Mouse (Mus musculus): Measurements from ENCODE around the gene 2310033P09Rik.

Gene 2310033P09Rik

DNA sequence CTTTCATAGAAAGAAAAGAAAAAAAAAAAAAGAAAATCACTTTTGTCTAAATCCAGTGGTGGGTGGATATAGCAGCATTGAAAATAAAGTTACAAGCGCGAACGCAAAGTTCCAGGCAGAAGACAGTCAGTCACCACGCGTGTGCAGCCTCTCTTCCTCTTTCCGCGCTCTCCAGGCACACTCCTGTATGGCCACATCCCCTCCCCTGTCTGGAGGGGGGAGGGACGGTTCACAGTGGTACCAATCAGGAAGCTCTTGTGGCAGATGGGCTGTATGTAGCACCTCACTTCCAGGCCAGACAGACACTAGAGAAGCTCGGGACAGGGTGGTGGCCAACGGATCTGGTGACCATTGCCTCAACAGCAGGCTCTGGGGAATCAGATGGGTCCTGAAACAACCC, 40.0 kb downstream of the 2310033P09Rik start:
- Histone ChIP-seq H3K4me1 (replicated peaks; ENCODE audit: low read depth, low read length) (peaks cover 37% of the 10 kb centered on the region), H3K27me3 (ENCODE audit: insufficient read depth, low read length) (peaks cover 59% of the 10 kb centered on the region), H3K9me3 (ENCODE audit: low read length) (peaks cover 10% of the 10 kb centered on the region), H3K4me3 (replicated peaks; ENCODE audit: low read length) (no peak overlapping the region), H3K36me3 (ENCODE audit: insufficient read depth, low read length) (no peaks in the 10 kb centered on the region)
- TF ChIP-seq NANOG (IDR thresholded peaks at IDR 0.05; ENCODE audit: borderline replicate concordance, low read length) (no peak), POU5F1 (IDR thresholded peaks at IDR 0.05; ENCODE audit: borderline replicate concordance, low read length) (no peak), CTCF (conservative IDR thresholded peaks at IDR 0.05; ENCODE audit: low read length) (no peak)

DNA sequence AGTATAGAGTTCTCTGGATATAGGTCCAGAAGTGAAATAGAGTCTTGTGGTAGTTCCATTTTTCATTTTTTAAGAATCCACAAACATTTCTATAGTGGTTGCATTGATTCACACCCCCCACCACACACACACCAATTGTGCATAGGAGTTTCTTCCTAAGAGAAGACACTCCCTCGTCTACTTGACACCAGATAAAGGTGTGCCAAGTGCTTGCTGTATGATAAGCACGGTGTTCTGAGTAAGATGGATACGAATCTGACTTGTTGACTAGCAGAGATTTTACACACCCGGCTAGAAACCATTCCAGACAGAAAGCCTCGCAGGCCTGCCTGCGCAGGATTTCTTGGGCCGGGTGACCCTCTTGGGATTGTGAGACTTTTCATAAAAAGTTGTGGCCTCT, 51.5 kb downstream of the 2310033P09Rik start:
- Histone ChIP-seq H3K36me3 (ENCODE audit: insufficient read depth, low read length) (no peaks in the 10 kb centered on the region), H3K9me3 (ENCODE audit: low read length) (no peaks in the 10 kb centered on the region), H3K4me3 (replicated peaks; ENCODE audit: low read length) (no peak overlapping the region), H3K4me1 (replicated peaks; ENCODE audit: low read depth, low read length) (peaks cover 15% of the 10 kb centered on the region), H3K27me3 (ENCODE audit: insufficient read depth, low read length) (peaks cover 64% of the 10 kb centered on the region)
- no peak for TF ChIP-seq CTCF (conservative IDR thresholded peaks at IDR 0.05; ENCODE audit: low read length)
- no peak for TF ChIP-seq NANOG (IDR thresholded peaks at IDR 0.05; ENCODE audit: borderline replicate concordance, low read length)
- no peak for TF ChIP-seq POU5F1 (IDR thresholded peaks at IDR 0.05; ENCODE audit: borderline replicate concordance, low read length)
